Mouse (Mus musculus) left cerebral cortex, adult 6 months (tissue): ENCODE measurements around the gene Ptprd. TPM values are rescaled to one million over a fixed set of nuclear protein-coding genes. Genes with fewer than 3 reads are reported as not detected.

Experiments
- long read RNA-seq, 2 experiments: library from polyadenylated mRNA; unstranded; transcript quantifications; one replicate each; pipeline ENCODE4 v2.0.0; 2019 to 2020
- polyA plus RNA-seq: library from polyadenylated mRNA; unstranded; fragments of <200 nt; fragmentation: Nextera tagmentation; gene quantifications from 2 replicates; pipeline ENCODE4 v1.2.3, GENCODE M21; 2021

Ptprd gene
- 35.7 and 43.5 TPM in 2 replicates for polyA plus RNA-seq
- long read RNA-seq, experiment 1, full-length matches to known transcripts = 3 of 83 reads
- long read RNA-seq, experiment 1, partial matches to known transcripts = 28 of 83 reads
- long read RNA-seq, experiment 1, other reads (novel, unspliced or antisense) = 52 of 83 reads
- long read RNA-seq, experiment 2, partial matches to known transcripts = 48 of 106 reads
- long read RNA-seq, experiment 2, other reads (novel, unspliced or antisense) = 58 of 106 reads

DNA sequence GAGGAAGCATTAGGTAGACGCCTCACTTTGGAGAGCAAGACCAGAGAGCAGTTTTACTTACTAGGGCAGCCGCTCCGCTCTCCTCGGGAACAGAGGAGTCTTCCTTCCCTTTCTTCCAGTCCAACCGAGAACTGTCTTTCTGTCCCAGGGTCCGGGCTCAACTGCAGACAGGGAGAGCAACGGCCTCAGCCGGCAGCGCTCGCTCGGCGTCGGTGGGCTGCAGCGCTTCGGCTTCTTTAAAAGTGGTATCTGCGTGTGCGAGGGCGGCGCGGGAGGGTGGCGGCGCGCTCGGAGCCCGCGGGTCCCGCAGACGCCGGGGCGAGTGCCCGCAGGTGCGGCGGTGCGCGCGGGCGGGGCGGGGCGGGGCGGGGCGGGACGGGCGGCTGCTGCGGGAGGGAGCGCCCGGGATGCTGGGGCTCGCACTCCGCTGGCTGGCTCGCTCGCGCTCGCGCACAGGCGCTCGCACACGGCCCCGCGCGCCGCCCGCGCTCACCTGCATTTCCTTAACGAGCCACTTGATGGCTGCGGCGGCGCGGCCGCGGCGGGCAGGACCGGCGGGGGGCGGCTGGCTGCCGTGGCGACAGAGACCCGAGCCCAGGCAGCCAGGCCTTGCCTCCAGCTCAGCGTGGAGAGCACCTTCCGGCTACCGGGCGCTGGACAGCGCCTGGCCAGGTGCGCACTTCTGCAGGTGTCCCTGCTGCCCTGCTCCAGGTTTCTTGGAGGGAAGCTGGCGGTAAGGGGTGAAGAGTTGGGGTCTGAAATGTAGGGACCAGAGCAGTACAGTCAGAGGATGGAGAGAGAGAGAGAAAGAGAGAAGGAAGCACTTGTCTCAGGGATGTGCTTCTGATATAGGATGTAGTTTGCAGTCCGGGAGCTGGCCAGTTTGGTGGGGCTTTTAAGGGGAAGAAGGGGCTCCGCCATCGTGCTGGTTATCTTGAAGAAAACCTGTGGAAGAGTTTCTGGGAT, at the start of gene Ptprd:
TSS of gene Ptprd (minus strand) at position 433 of the 966 bp plus-strand sequence.

